Mouse (Mus musculus) hindbrain, embryonic 11.5 days (tissue): ENCODE data around the gene Grm4. TPM values are rescaled to one million over a fixed set of nuclear protein-coding genes. Genes with fewer than 3 reads are reported as not detected.

Experiments
- ATAC-seq: fragments of 200-750 bp; cut with Nextera tagmentation; 2 replicates; pipeline ENCODE4 v1.8.0; 2017; ENCODE audit warnings: mild to moderate bottlenecking, moderate TSS enrichment, moderate library complexity; ENCODE audit not compliant: low FRiP score
- DNase-seq: peaks from one replicate; pipeline ENCODE4 v3.0.0-alpha.2; 2015; ENCODE audit warnings: low spot score
- H3K27ac ChIP-seq: fragments of 300-500 bp; sonication (generic); 2 replicates; pipeline ENCODE4 v1.5.1; 2014; ENCODE audit warnings: mild to moderate bottlenecking, low read depth, low read length
- H3K27me3 ChIP-seq: fragments of 300-500 bp; sonication (generic); 2 replicates; pipeline ENCODE4 v1.6.1; 2014; ENCODE audit warnings: mild to moderate bottlenecking, low read length, moderate library complexity, mixed read lengths; ENCODE audit not compliant: control insufficient read depth, insufficient read depth
- H3K36me3 ChIP-seq: fragments of 300-500 bp; sonication (generic); 2 replicates; pipeline ENCODE4 v1.6.1; 2014; ENCODE audit warnings: mild to moderate bottlenecking, low read length, moderate library complexity, mixed read lengths; ENCODE audit not compliant: control insufficient read depth, insufficient read depth
- H3K4me1 ChIP-seq: fragments of 300-500 bp; sonication (generic); replicated peaks from 2 replicates; pipeline ENCODE4 v1.6.1; 2014; ENCODE audit warnings: low read length, mixed read lengths; ENCODE audit not compliant: control insufficient read depth, insufficient read depth
- H3K4me2 ChIP-seq: fragments of 300-500 bp; sonication (generic); replicated peaks from 2 replicates; pipeline ENCODE4 v1.6.1; 2014; ENCODE audit warnings: mild to moderate bottlenecking, low read depth, low read length
- H3K4me3 ChIP-seq: fragments of 300-500 bp; sonication (generic); 2 replicates; pipeline ENCODE4 v1.5.1; 2014; ENCODE audit warnings: low read depth, low read length
- H3K9ac ChIP-seq: fragments of 300-500 bp; sonication (generic); 2 replicates; pipeline ENCODE4 v1.6.1; 2014; ENCODE audit warnings: low read depth, low read length
- H3K9me3 ChIP-seq: fragments of 300-500 bp; sonication (generic); 2 replicates; pipeline ENCODE4 v1.6.1; 2016; ENCODE audit warnings: low read length; ENCODE audit not compliant: control insufficient read depth
- WGBS: fragments of 180-500 bp; shearing (Covaris S2); extraction: QIAGEN DNeasy Blood & Tissue Kit; methylation state at CpG from one replicate; pipeline ENCODE4 v1.1.7; 2014; 5-methylcytosine and 5-hydroxymethylcytosine counted together
- polyA plus RNA-seq: library from polyadenylated mRNA; unstranded; fragments of >200 nt; fragmentation: Nextera tagmentation; extraction: Ambion mirVana; gene quantifications from 2 replicates; pipeline ENCODE4 v1.2.1, GENCODE M21; 2014

The Grm4 gene
- polyA plus RNA-seq, 1 experiment from 2014 or later = 3.6 TPM

GRCm38 (mm10) chr17:27466620-27467019, 54.6 kb downstream of the Grm4 start:
- 29% methylated on average over 6 of the region's 6 CpGs for WGBS
- H3K27ac ChIP-seq = 0 out of 2 replicates have a peak overlapping the region, but pooled peaks have one; percentile 24

DNA sequence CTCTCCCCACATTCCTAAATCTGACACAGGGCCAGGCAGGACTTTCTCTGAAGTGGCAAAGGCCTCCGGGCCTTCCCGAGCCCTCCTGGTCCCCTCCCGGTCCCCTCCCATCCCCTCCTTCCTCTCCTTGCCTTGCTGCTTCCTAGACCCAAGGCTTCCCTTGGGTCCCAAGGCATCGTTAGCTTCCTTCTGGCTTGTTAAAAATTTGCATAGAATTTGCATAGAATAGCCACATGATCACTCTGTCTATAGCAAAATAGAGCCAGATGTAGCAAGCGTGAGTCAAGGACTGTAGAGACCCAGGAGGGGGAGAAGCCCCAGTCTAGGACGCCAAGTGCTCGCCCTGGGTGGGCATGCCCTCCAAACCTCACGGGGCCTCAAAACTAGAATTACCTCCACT, 55.3 kb downstream of the Grm4 start:
- WGBS = 71% methylated on average over 8 of the region's 8 CpGs
- ATAC-seq (no peak), DNase-seq (no peak)
- H3K27ac ChIP-seq = no peak overlapping the region; the same call in 1 of the 2 replicates
- H3K27me3 ChIP-seq = no peaks in the 10 kb centered on the region
- no peak overlapping the region for H3K4me3 ChIP-seq
- H3K36me3 ChIP-seq = no peaks in the 10 kb centered on the region
- H3K4me1 ChIP-seq = 0 out of 2 replicates have a peak, but pooled peaks cover 2% of the 10 kb centered on the region
- H3K9ac ChIP-seq = no peak overlapping the region
- no peaks in the 10 kb centered on the region for H3K9me3 ChIP-seq
- no peak overlapping the region for H3K4me2 ChIP-seq

More at GRCm38 (mm10) chr17:27466620-27467019, 54.6 kb downstream of the Grm4 start:
- H3K9me3 ChIP-seq = no peaks in the 10 kb centered on the region
- H3K4me2 ChIP-seq = no peak overlapping the region
- H3K4me3 ChIP-seq = no peak overlapping the region
- no peak overlapping the region for H3K9ac ChIP-seq
- 0 out of 2 replicates have a peak, but pooled peaks cover 2% of the 10 kb centered on the region for H3K4me1 ChIP-seq
- ATAC-seq (no peak), DNase-seq (peak; percentile 68)
- H3K27me3 ChIP-seq = no peaks in the 10 kb centered on the region
- H3K36me3 ChIP-seq = no peaks in the 10 kb centered on the region

GRCm38 (mm10) chr17:27464327-27464962, 56.8 kb downstream of the Grm4 start:
- no peaks in the 10 kb centered on the region for H3K36me3 ChIP-seq
- DNase-seq (no peak), ATAC-seq (no peak)
- no peaks in the 10 kb centered on the region for H3K9me3 ChIP-seq
- no peaks in the 10 kb centered on the region for H3K27me3 ChIP-seq
- 0 out of 2 replicates have a peak, but pooled peaks cover 2% of the 10 kb centered on the region for H3K4me1 ChIP-seq
- 52% methylated on average over 8 of the region's 8 CpGs for WGBS
- no peak overlapping the region for H3K4me2 ChIP-seq
- no peak overlapping the region for H3K27ac ChIP-seq
- no peak overlapping the region for H3K9ac ChIP-seq
- no peak overlapping the region for H3K4me3 ChIP-seq

GRCm38 (mm10) chr17:27459979-27460378, 61.2 kb downstream of the Grm4 start:
- H3K9ac ChIP-seq = no peak overlapping the region
- no peaks in the 10 kb centered on the region for H3K27me3 ChIP-seq
- H3K4me2 ChIP-seq = no peak overlapping the region
- H3K9me3 ChIP-seq = no peaks in the 10 kb centered on the region
- no peaks in the 10 kb centered on the region for H3K36me3 ChIP-seq
- no peak overlapping the region for H3K27ac ChIP-seq
- DNase-seq = no peak
- no peaks in the 10 kb centered on the region for H3K4me1 ChIP-seq
- no peak for ATAC-seq
- no peak overlapping the region for H3K4me3 ChIP-seq
- WGBS = 80% methylated on average over 10 of the region's 10 CpGs

GRCm38 (mm10) chr17:27459241-27459640, 62.0 kb downstream of the Grm4 start:
- 86% methylated on average over 3 of the region's 3 CpGs for WGBS
- Histone ChIP-seq H3K36me3 (no peaks in the 10 kb centered on the region), H3K27me3 (no peaks in the 10 kb centered on the region), H3K27ac (no peak overlapping the region), H3K4me3 (no peak overlapping the region), H3K9ac (no peak overlapping the region), H3K4me2 (no peak overlapping the region), H3K9me3 (no peaks in the 10 kb centered on the region), H3K4me1 (no peaks in the 10 kb centered on the region)
- ATAC-seq (no peak), DNase-seq (no peak)

DNA sequence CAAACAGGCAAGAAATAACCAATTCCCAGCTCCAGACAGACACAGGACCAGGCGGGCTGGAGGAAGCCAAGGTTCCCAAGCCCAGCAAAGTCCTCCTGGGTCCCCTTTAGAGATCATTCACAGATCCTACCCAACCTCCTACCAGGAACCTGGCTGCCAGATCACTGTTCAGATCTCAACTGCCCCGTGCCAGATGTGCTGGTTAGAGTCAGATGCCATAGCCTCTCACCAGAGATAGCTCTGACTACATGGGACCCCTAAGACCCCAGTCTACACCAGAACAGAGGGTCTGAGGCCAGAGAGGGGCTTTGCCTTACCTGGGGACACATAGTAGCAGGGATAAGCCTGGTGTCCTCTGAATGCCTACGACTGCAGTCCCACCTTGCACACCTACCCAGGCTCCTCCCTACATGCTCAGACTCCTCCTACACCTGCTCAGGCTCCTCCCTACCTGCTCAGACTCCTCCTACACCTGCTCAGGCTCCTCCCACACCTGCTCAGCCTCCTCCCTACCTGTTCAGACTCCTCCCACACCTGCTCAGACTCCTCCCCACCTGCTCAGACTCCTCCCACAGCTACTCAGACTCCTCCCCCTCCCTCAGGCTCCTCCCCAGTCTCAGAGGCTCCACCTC, 63.2 kb downstream of the Grm4 start:
- DNase-seq (no peak), ATAC-seq (no peak)
- Histone ChIP-seq H3K4me3 (no peak overlapping the region), H3K4me2 (no peak overlapping the region), H3K4me1 (no peaks in the 10 kb centered on the region), H3K36me3 (no peaks in the 10 kb centered on the region), H3K27ac (no peak overlapping the region), H3K27me3 (no peaks in the 10 kb centered on the region), H3K9me3 (no peaks in the 10 kb centered on the region), H3K9ac (no peak overlapping the region)
- 84% methylated on average over 3 of the region's 3 CpGs for WGBS

GRCm38 (mm10) chr17:27457038-27457577, 64.1 kb downstream of the Grm4 start:
- Histone ChIP-seq H3K4me2 (no peak overlapping the region), H3K9me3 (no peaks in the 10 kb centered on the region), H3K4me1 (no peaks in the 10 kb centered on the region), H3K27me3 (no peaks in the 10 kb centered on the region), H3K27ac (no peak overlapping the region), H3K4me3 (no peak overlapping the region), H3K36me3 (no peaks in the 10 kb centered on the region), H3K9ac (no peak overlapping the region)
- ATAC-seq (no peak), DNase-seq (no peak)
- WGBS = 88% methylated on average over 9 of the region's 9 CpGs

- 70% methylated on average over 11 of the region's 11 CpGs for WGBS
- Histone ChIP-seq H3K36me3 (no peaks in the 10 kb centered on the region), H3K9ac (no peak overlapping the region)
These were observed 64.8 kb downstream of the Grm4 start for GRCm38 (mm10) chr17:27456364-27456763.

More at GRCm38 (mm10) chr17:27456364-27456763, 64.8 kb downstream of the Grm4 start:
- no peak for DNase-seq
- H3K27me3 ChIP-seq = no peaks in the 10 kb centered on the region
- H3K27ac ChIP-seq = no peak overlapping the region
- H3K9me3 ChIP-seq = no peaks in the 10 kb centered on the region
- H3K4me1 ChIP-seq = no peaks in the 10 kb centered on the region
- H3K4me3 ChIP-seq = no peak overlapping the region
- no peak overlapping the region for H3K4me2 ChIP-seq
- ATAC-seq = no peak
